Mouse (Mus musculus) neutrophil, adult 83 days (primary cell): ENCODE results near the gene Slc8a3. TPM values are rescaled to one million over a fixed set of nuclear protein-coding genes. Genes with fewer than 3 reads are reported as not detected.

Source experiments
- total RNA-seq, 2 experiments: library from RNA; stranded (reverse); gene quantifications; one replicate each; pipeline ENCODE4 v1.2.4; 2023

Gene Slc8a3
- total RNA-seq, result under 1 TPM; 0.24 to 0.38 TPM

DNA sequence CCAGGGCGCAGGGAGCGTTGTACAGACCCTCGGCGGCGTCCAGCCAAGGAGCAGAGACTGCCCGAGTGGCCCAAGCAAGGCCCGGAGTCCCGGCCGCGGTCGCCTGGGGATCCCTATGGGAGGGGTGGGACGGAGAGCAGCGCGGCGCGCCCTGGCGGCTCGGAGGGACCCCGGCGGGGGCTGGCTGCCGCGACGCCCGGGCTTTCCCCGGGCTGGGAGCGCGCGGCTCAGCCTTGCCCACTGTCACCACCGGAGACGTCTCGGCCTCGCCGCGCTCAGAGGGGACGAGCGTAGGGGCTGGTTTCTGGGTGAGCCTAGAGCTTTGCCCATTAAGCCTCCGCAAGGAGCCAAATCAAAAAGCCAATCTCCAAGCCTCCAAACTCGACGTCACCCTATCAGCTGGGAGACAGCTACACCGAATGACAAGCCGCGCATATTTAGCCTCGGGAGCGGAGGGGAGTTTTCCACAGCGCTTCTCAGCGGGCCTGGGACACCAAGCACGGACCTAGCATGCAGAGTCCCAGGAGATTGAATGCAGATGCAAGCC is at the start of gene Slc8a3:
Slc8a3 (minus strand) TSS at position 306 of the 547 bp plus-strand sequence.

DNA sequence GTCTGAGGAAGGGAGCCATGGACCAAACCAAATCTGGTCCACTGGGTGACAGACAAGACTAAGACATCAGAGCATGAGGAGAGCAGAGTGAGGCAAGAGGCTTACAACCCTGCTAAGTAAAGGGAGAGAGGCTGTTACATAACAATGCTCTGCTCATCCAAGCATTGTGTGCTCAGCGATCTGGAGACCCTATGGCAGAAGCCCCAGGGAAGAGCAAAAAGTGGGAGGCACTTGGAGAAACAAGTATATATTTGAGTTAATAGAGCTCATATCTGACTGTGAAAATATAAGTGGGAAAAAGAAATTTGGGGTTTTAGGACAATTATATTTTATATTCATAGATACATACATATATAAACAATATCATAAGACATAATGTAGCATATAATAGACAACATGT is 46.4 kb upstream of the Slc8a3 start, which contains the start of gene Gm4787:
Gm4787 (minus strand) TSS at position 101 of the 400 bp plus-strand sequence.

Other genes with a start within 250 kb of the Slc8a3 start
- gene Gm4787, start 46.3 kb upstream of the Slc8a3 start, total RNA-seq, result under 1 TPM; 0.31 to 0.93 TPM
- gene Adam4, start 88.8 kb upstream of the Slc8a3 start, total RNA-seq, result 1 to 10 TPM in 1 of 2 experiments, under 1 TPM in 1; 0.48 to 1.1 TPM
- gene Cox16, start 151.9 kb upstream of the Slc8a3 start, total RNA-seq, result 10 to 100 TPM; 28.2 to 38.4 TPM
- gene Gm20498, start 199.7 kb upstream of the Slc8a3 start, total RNA-seq, result 1 to 10 TPM; 8.8 to 9.7 TPM
- gene Synj2bp, start 199.7 kb upstream of the Slc8a3 start, total RNA-seq, result 10 to 100 TPM; 11.9 to 13.7 TPM
- not detected for gene Adam21, start 235.3 kb upstream of the Slc8a3 start, total RNA-seq